Mouse (Mus musculus) ES-E14 (cell line): ENCODE results near the gene Afm.

ENCODE experiments used
- CHD2 ChIP-seq: IDR thresholded peaks from 2 replicates; pipeline ENCODE4 v1.6.1; 2014; ENCODE audit warnings: mild to moderate bottlenecking, low read depth, low read length, inconsistent platforms
- HCFC1 ChIP-seq: IDR thresholded peaks from 2 replicates; pipeline ENCODE4 v1.6.1; 2012; ENCODE audit warnings: low read length, inconsistent platforms, borderline replicate concordance; ENCODE audit not compliant: insufficient read depth
- MAFK ChIP-seq: IDR thresholded peaks from 2 replicates; pipeline ENCODE4 v1.6.1; 2014; ENCODE audit warnings: mild to moderate bottlenecking, low read depth, low read length, inconsistent platforms; ENCODE audit not compliant: insufficient read depth
- ZC3H11A ChIP-seq: IDR thresholded peaks from 2 replicates; pipeline ENCODE4 v1.6.1; 2012; ENCODE audit warnings: low read depth, mild to moderate bottlenecking, inconsistent platforms, low read length, borderline replicate concordance
- ZNF384 ChIP-seq: IDR thresholded peaks from 2 replicates; pipeline ENCODE4 v1.6.1; 2012; ENCODE audit warnings: low read depth, low read length, inconsistent platforms

DNA sequence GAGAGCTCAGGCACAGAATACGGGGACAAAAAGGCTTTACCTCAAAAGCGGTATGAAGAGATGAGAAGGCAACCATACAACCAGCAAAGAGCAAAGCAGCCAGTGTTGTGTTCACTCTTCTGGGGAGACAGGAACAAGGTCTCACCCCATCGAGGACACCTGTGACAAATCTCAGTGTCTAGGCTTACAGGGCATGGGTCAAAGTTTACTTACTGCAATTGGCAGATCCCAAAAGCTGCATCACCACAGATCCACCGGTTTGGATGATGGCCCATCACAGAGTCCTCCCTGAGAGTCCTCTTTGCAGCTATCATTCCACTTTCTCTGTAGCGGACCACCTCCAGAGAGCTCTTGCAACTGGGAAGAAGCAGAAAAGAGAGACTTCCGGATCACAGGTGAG, 3.2 kb upstream of the Afm start:
- TF ChIP-seq MAFK (no peak), ZC3H11A (no peak), HCFC1 (no peak), CHD2 (no peak), ZNF384 (no peak)
